23 mouse cellular contexts compared by ENCODE assay signal in the genomic region with DNA sequence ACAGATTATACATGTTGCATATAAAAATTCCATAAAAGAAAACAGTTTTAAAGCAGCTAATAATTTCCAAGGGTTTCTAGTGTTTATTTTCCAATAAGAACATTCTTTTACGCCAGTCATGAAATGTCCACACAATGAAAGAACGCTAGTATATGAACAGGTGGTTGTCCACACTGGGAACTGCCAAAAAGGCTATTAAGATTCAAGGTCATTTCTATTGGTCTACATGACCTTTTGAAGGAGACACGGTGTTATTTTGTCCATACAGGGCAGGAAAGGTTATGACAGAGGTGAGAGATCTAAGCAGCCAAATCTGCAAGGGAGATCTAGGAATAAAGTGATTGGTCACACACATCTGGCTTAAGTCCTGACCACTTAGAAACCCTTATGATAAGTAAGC. TPM values are rescaled to one million over a fixed set of nuclear protein-coding genes. Genes with fewer than 3 reads are reported as not detected.
DNase-seq lines count a peak whose midpoint lies in the region; ATAC-seq and TF ChIP-seq lines count a peak whose summit lies in the region.
"Had no signal": no experiment of that assay in that cellular context is flagged by ENCODE, and none has a peak within 500 bp of the region (broad histone marks: within the 10 kb centered on the region; RNA-seq: fewer than 3 reads in every experiment).

TSS of gene Chia1 (plus strand) at position 301 of the 400 bp plus-strand sequence.

- no peaks in the 10 kb centered on the region for H3K27me3 ChIP-seq in lung, postnatal 0 days (replicated peaks; ENCODE audit: insufficient read depth, low read length)
- H3K27me3 ChIP-seq: CH12.LX, Patski had no signal

- TF ChIP-seq CTCF in lung, adult 2 months (IDR thresholded peaks at IDR 0.05; ENCODE audit: insufficient read depth, low read length): no peak
- no peak for TF ChIP-seq CTCF in lung, postnatal 0 days (IDR thresholded peaks at IDR 0.05)

- H3K36me3 ChIP-seq in lung, postnatal 0 days (ENCODE audit: insufficient read depth, low read length): no peaks in the 10 kb centered on the region
- H3K36me3 ChIP-seq: G1E had no signal

- no peaks in the 10 kb centered on the region; the same call in 1 of the 2 replicates for H3K4me1 ChIP-seq in lung, adult 2 months (ENCODE audit: control insufficient read depth, insufficient read depth, low read length)
- H3K4me1 ChIP-seq in lung, postnatal 0 days (ENCODE audit: insufficient read depth, low read depth, low read length): no peaks in the 10 kb centered on the region

- H3K9ac ChIP-seq in lung, postnatal 0 days (replicated peaks; ENCODE audit: low read depth): no peak within 1 kb of the TSS

- WGBS in lung, adult 2 months: 66% methylated on average over 3 of the region's 3 CpGs
- 59% methylated on average over 3 of the region's 3 CpGs for WGBS in lung, postnatal 0 days

- peak; percentile 57; the same call in 1 of the 2 replicates for ATAC-seq in lung, postnatal 0 days
- ATAC-seq: activated CD4-positive, CD25-positive, alpha-beta regulatory T cell, adult 4 months; CD4-positive, CD25-positive, alpha-beta regulatory T cell, adult 4 months; Patski had no signal

- no peak for TF ChIP-seq POLR2A in lung, adult 2 months (IDR thresholded peaks at IDR 0.05; ENCODE audit: borderline replicate concordance, extremely low read depth, low read depth, low read length)

- no peaks in the 10 kb centered on the region for H3K9me3 ChIP-seq in lung, postnatal 0 days (ENCODE audit: low read length)
- H3K9me3 ChIP-seq: G1E had no signal

- no peak within 1 kb of the TSS for H3K4me2 ChIP-seq in lung, postnatal 0 days (replicated peaks; ENCODE audit: low read depth, low read length)

- no peak within 1 kb of the TSS for H3K27ac ChIP-seq in lung, postnatal 0 days (ENCODE audit: low read length)

- no peak for DNase-seq in lung, adult 2 months
- no peak for DNase-seq in lung, postnatal 14 days
- DNase-seq in lung, postnatal 0 days (ENCODE audit: low spot score): peak; percentile 46
- DNase-seq in lung, adult 18-20 months: no peak
- DNase-seq in lung, postnatal 25 days (ENCODE audit: low spot score): peak; percentile 35
- DNase-seq in lung, postnatal 10 days: no peak
- peak; percentile 42 for DNase-seq in lung, postnatal 36 days
- DNase-seq in lung, postnatal 4 days: no peak
- DNase-seq: adrenal gland, adult 2 months; adrenal gland, adult 8-10 months; adrenal gland, postnatal 10 days; adrenal gland, postnatal 14 days; adrenal gland, postnatal 25 days; adrenal gland, postnatal 36 days; B cell, adult 2 months; cerebellum, adult 11 months; cerebellum, adult 11-12 months had no signal

- TF ChIP-seq EP300 in lung, postnatal 0 days (IDR thresholded peaks at IDR 0.05): no peak

- peak within 1 kb of the TSS; percentile 34 for H3K4me3 ChIP-seq in lung, adult 2 months (replicated peaks; ENCODE audit: extremely low read depth, low read depth, low read length)
- no peak within 1 kb of the TSS for H3K4me3 ChIP-seq in lung, postnatal 0 days (ENCODE audit: low read depth, low read length)

RNA-seq across cellular contexts. Expression of gene Chia1, which starts in this region (rescaled TPM):
- polyA plus RNA-seq in lung, adult 2 months (2012; rRNA removed): 34.4 and 41.4 TPM in 2 replicates
- polyA plus RNA-seq in lung, postnatal 0 days (2015; fragmentation: Nextera tagmentation; extraction: Ambion mirVana): 47.1 and 69.6 TPM in 2 replicates
- polyA plus RNA-seq: adrenal gland, adult 2 months; C2C12; CD4-positive, CD25-positive, alpha-beta regulatory T cell, adult 4 months; G1E; Patski had no signal

Comparison
In these comparisons a context has a peak if more than half of its experiments do, and no peak if none do; other contexts are left out.
1. DNase-seq: peak in lung, postnatal 0 days (single experiment), lung, postnatal 25 days (single experiment) and lung, postnatal 36 days (single experiment); none in lung, adult 2 months (single experiment), lung, postnatal 14 days (single experiment), lung, adult 18-20 months (0 of 2), lung, postnatal 10 days (single experiment) and lung, postnatal 4 days (0 of 2).